Mouse (Mus musculus): ENCODE results near the gene Gm20517.

DNA sequence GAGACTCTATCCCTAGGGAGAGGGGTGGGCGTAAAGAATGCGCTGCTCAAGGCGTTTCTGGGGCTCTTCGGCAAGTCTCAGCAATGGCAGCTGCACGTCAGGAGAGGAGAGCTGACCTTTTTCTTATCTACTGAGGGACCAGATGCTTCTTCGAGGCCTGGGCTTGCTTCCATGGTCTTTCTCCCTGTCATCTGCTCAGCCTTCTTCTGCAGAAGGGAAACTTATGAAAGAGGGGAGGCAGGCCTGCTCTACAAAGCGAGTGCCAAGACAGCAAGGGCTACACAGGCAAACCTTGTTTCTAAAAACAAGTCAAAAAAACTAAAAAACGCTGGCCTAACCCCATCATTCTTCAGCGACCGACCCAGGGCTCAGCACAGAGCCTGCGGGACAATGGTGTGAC, 36.6 kb upstream of the Gm20517 start:
- no peak for TF ChIP-seq CTCF (IDR thresholded peaks at IDR 0.05; ENCODE audit: low read depth)
- no peak for TF ChIP-seq EP300 (IDR thresholded peaks at IDR 0.05; ENCODE audit: low read depth)
